Mouse (Mus musculus): Measurements from ENCODE around the gene Vps37b. TPM values are rescaled to one million over a fixed set of nuclear protein-coding genes. Genes with fewer than 3 reads are reported as not detected.

Gene Vps37b
- polyA plus RNA-seq, 1 experiment from 2014 or later = 41.6 TPM

DNA sequence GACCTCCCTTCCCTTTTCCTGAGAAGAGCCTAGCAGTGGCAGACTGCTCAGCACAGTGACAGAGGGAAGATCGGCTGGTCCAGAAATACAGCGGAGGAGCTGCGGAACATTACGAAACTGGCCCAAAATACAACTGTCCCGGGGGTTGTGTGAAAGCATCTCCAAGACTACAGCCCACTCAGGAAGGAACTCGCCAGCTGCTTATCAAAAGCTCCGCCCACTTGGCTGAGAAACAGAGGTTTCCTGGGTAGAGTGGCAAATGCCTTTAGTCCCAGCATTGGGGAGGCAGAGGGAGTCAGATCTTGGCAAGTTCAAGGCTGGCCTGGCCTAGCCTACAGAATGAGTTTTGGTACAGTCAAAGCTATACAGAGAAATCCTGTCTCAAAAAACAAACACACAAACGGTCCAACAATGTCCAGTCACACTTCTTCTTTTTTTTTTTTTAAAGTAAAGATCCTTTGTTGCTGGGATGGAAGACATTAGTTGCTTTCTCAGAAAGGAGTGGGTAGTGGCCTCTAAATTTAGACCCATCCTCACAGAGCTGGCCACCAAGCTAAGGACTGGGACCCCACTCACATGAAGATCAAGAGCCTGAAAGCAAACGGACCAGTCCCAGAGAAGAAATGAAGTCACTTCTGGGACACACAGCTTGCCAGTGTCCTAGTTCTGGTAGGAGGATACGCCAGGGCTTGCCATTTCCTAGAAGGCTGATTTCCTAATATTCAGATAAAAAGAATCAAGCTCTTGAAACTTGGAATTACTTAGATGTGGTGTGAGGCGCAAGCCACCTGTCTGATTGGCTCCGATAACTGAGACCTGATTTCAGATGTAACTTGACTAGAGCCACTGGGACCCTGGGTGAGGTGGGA, 12.5 kb downstream of the Vps37b start:
- no peaks in the 10 kb centered on the region for H3K9me3 ChIP-seq (ENCODE audit: control insufficient read depth, low read length)
- peak overlapping the region; percentile 85 for H3K27ac ChIP-seq (ENCODE audit: low read length)
- peak overlapping the region; percentile 23; the same call in 1 of the 2 replicates for H3K4me2 ChIP-seq (ENCODE audit: low read depth, low read length)
- no peak overlapping the region for H3K9ac ChIP-seq (ENCODE audit: low read length)
- H3K36me3 ChIP-seq (ENCODE audit: control insufficient read depth, insufficient read depth, low read length) = no peaks in the 10 kb centered on the region
- 29% methylated on average over 12 of the region's 12 CpGs for WGBS
- H3K4me3 ChIP-seq (ENCODE audit: low read length) = no peak overlapping the region
- peaks cover 54% of the 10 kb centered on the region for H3K4me1 ChIP-seq (replicated peaks; ENCODE audit: control insufficient read depth, insufficient read depth, low read length)
- peak; percentile 82 for ATAC-seq (ENCODE audit: low read depth)
- no peaks in the 10 kb centered on the region for H3K27me3 ChIP-seq (ENCODE audit: control insufficient read depth, insufficient read depth, low read depth, low read length)

GRCm38 (mm10) chr5:124018651-124019050, 13.4 kb downstream of the Vps37b start:
- WGBS = 75% methylated on average over 9 of the region's 9 CpGs
- H3K27me3 ChIP-seq (ENCODE audit: control insufficient read depth, insufficient read depth, low read depth, low read length) = no peaks in the 10 kb centered on the region
- no peak for ATAC-seq (ENCODE audit: low read depth)
- no peaks in the 10 kb centered on the region for H3K36me3 ChIP-seq (ENCODE audit: control insufficient read depth, insufficient read depth, low read length)
- peak overlapping the region; percentile 85; the same call in 1 of the 2 replicates for H3K27ac ChIP-seq (ENCODE audit: low read length)
- no peak overlapping the region for H3K9ac ChIP-seq (ENCODE audit: low read length)
- no peak overlapping the region for H3K4me3 ChIP-seq (ENCODE audit: low read length)
- peaks cover 63% of the 10 kb centered on the region for H3K4me1 ChIP-seq (replicated peaks; ENCODE audit: control insufficient read depth, insufficient read depth, low read length)
- H3K4me2 ChIP-seq (ENCODE audit: low read depth, low read length) = no peak overlapping the region; the same call in 1 of the 2 replicates
- H3K9me3 ChIP-seq (ENCODE audit: control insufficient read depth, low read length) = no peaks in the 10 kb centered on the region

DNA sequence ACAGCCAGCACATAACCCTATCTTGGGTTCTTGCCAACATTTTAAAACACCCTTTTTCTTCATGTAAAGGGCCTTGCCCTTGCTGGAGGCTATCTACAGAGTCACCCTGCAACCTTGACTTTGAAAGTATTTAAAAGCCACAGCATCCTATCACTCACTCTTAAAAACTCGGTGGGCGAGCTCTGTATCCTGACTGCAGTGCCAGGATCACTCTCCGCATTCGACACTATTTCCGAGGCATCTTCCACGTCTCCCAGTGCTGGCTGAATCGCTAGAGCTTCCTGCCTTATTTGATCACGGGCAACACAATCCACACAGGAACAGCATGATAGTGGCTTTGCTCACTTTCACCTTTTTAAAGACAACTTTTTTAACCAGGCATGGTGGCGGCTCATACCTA, 14.1 kb downstream of the Vps37b start:
- H3K9me3 ChIP-seq (ENCODE audit: control insufficient read depth, low read length) = no peaks in the 10 kb centered on the region
- no peak for ATAC-seq (ENCODE audit: low read depth)
- no peaks in the 10 kb centered on the region for H3K36me3 ChIP-seq (ENCODE audit: control insufficient read depth, insufficient read depth, low read length)
- no peak overlapping the region for H3K9ac ChIP-seq (ENCODE audit: low read length)
- 69% methylated on average over 9 of the region's 9 CpGs for WGBS
- no peak overlapping the region for H3K4me3 ChIP-seq (ENCODE audit: low read length)
- no peak overlapping the region for H3K4me2 ChIP-seq (ENCODE audit: low read depth, low read length)
- H3K27ac ChIP-seq (ENCODE audit: low read length) = no peak overlapping the region
- H3K27me3 ChIP-seq (ENCODE audit: control insufficient read depth, insufficient read depth, low read depth, low read length) = no peaks in the 10 kb centered on the region
- H3K4me1 ChIP-seq (replicated peaks; ENCODE audit: control insufficient read depth, insufficient read depth, low read length) = peaks cover 70% of the 10 kb centered on the region

DNA sequence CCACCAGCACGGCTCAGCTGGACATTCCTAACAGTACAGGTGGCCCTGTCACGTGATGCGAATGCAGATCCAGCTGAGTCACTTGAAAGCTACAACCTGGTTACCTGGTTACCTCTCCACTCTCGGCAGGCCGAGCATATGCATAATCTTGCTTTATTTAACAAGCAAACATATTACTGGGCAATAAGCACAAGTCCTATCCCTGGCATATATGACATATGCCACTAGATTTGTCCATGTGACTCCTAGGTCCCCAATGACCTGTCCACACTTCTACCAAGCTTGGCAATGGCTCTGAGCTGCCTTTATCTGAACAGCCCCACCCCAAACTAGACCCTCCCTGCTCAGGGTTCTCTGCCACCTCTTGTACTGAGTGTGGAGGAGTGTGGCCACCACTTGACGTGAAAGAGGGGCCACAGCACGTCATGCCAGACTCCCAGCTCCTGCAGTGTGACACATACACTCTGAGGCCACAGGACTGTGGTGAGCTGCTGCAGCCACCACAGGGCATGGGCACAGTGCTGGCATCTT, 15.7 kb downstream of the Vps37b start:
- WGBS = 72% methylated on average over 7 of the region's 7 CpGs
- Histone ChIP-seq H3K27ac (ENCODE audit: low read length) (no peak overlapping the region), H3K4me1 (replicated peaks; ENCODE audit: control insufficient read depth, insufficient read depth, low read length) (peaks cover 81% of the 10 kb centered on the region), H3K36me3 (ENCODE audit: control insufficient read depth, insufficient read depth, low read length) (no peaks in the 10 kb centered on the region), H3K9ac (ENCODE audit: low read length) (no peak overlapping the region), H3K27me3 (ENCODE audit: control insufficient read depth, insufficient read depth, low read depth, low read length) (no peaks in the 10 kb centered on the region), H3K9me3 (ENCODE audit: control insufficient read depth, low read length) (no peaks in the 10 kb centered on the region), H3K4me2 (ENCODE audit: low read depth, low read length) (no peak overlapping the region), H3K4me3 (ENCODE audit: low read length) (no peak overlapping the region)
- no peak for ATAC-seq (ENCODE audit: low read depth)

GRCm38 (mm10) chr5:124015727-124016126, 16.3 kb downstream of the Vps37b start:
- H3K4me1 ChIP-seq (replicated peaks; ENCODE audit: control insufficient read depth, insufficient read depth, low read length) = peaks cover 82% of the 10 kb centered on the region
- H3K4me2 ChIP-seq (ENCODE audit: low read depth, low read length) = no peak overlapping the region
- no peak overlapping the region for H3K9ac ChIP-seq (ENCODE audit: low read length)
- no peak overlapping the region for H3K27ac ChIP-seq (ENCODE audit: low read length)
- H3K4me3 ChIP-seq (ENCODE audit: low read length) = no peak overlapping the region
- ATAC-seq (ENCODE audit: low read depth) = no peak
- no peaks in the 10 kb centered on the region for H3K9me3 ChIP-seq (ENCODE audit: control insufficient read depth, low read length)
- no peaks in the 10 kb centered on the region for H3K27me3 ChIP-seq (ENCODE audit: control insufficient read depth, insufficient read depth, low read depth, low read length)
- H3K36me3 ChIP-seq (ENCODE audit: control insufficient read depth, insufficient read depth, low read length) = no peaks in the 10 kb centered on the region
- 83% methylated on average over 2 of the region's 2 CpGs for WGBS

GRCm38 (mm10) chr5:124014791-124015251, 17.2 kb downstream of the Vps37b start:
- H3K4me2 ChIP-seq (ENCODE audit: low read depth, low read length) = peak overlapping the region; percentile 21
- no peaks in the 10 kb centered on the region for H3K27me3 ChIP-seq (ENCODE audit: control insufficient read depth, insufficient read depth, low read depth, low read length)
- no peak for ATAC-seq (ENCODE audit: low read depth)
- 27% methylated on average over 11 of the region's 11 CpGs for WGBS
- H3K9ac ChIP-seq (ENCODE audit: low read length) = peak overlapping the region; percentile 1; the same call in 1 of the 2 replicates
- no peaks in the 10 kb centered on the region for H3K36me3 ChIP-seq (ENCODE audit: control insufficient read depth, insufficient read depth, low read length)
- no peaks in the 10 kb centered on the region for H3K9me3 ChIP-seq (ENCODE audit: control insufficient read depth, low read length)
- peaks cover 82% of the 10 kb centered on the region for H3K4me1 ChIP-seq (replicated peaks; ENCODE audit: control insufficient read depth, insufficient read depth, low read length)
- no peak overlapping the region for H3K4me3 ChIP-seq (ENCODE audit: low read length)
- peak overlapping the region; percentile 58 for H3K27ac ChIP-seq (ENCODE audit: low read length)

DNA sequence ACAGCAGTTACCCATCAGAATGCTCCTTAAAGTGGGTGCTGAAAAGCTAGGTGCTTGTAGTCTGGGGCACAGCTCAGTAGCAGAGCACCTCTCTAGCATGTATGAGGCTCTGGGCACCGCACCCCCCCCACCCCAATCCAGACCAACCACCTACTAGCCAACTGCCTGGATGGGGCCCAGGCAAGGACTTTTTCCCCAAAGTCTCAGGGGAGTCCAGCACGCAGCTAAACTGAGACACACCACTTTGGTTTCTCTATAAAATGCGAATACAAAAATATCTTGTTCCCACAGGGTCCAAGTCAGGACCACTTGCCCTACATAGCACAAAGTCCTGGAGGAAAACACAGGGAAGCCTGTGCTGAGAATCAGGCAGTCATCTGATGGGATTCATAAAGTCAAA, 17.9 kb downstream of the Vps37b start:
- ATAC-seq (ENCODE audit: low read depth) = no peak
- whole genome bisulfite sequencing = 92% methylated on average over 3 of the region's 3 CpGs
- H3K9me3 ChIP-seq (ENCODE audit: control insufficient read depth, low read length) = no peaks in the 10 kb centered on the region
- H3K9ac ChIP-seq (ENCODE audit: low read length) = no peak overlapping the region
- H3K27me3 ChIP-seq (ENCODE audit: control insufficient read depth, insufficient read depth, low read depth, low read length) = no peaks in the 10 kb centered on the region
- H3K4me1 ChIP-seq (replicated peaks; ENCODE audit: control insufficient read depth, insufficient read depth, low read length) = peaks cover 76% of the 10 kb centered on the region
- H3K4me3 ChIP-seq (ENCODE audit: low read length) = no peak overlapping the region
- no peak overlapping the region for H3K4me2 ChIP-seq (ENCODE audit: low read depth, low read length)
- no peaks in the 10 kb centered on the region for H3K36me3 ChIP-seq (ENCODE audit: control insufficient read depth, insufficient read depth, low read length)
- H3K27ac ChIP-seq (ENCODE audit: low read length) = peak overlapping the region; percentile 58

- H3K27ac ChIP-seq (ENCODE audit: low read length) = no peak overlapping the region
These were observed 18.3 kb downstream of the Vps37b start for GRCm38 (mm10) chr5:124013747-124014146.

DNA sequence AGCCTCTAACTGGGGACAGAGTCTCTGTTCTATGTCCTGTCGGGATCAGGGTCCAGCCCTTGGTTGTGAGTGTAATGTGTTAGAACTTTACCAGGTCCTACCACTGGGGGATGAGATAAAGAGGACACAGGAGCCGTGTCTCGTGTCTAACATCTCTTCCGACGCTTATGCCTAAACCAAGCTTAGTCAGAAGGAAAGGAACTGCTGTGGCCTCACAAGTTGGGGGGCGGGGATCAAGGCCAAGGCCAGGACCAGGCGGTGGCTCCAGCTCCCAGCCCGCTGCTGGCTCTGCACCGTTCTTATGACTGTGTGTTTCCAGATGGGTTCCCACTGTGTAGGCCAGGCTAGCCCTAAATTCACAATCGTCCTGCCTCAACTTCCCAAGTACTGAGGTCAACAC, 19.2 kb downstream of the Vps37b start:
- no peak overlapping the region for H3K9ac ChIP-seq (ENCODE audit: low read length)
- H3K4me1 ChIP-seq (replicated peaks; ENCODE audit: control insufficient read depth, insufficient read depth, low read length) = peaks cover 64% of the 10 kb centered on the region
- H3K27ac ChIP-seq (ENCODE audit: low read length) = peak overlapping the region; percentile 96
- H3K36me3 ChIP-seq (ENCODE audit: control insufficient read depth, insufficient read depth, low read length) = peaks cover 12% of the 10 kb centered on the region
- no peaks in the 10 kb centered on the region for H3K9me3 ChIP-seq (ENCODE audit: control insufficient read depth, low read length)
- no peak for ATAC-seq (ENCODE audit: low read depth)
- no peak overlapping the region for H3K4me2 ChIP-seq (ENCODE audit: low read depth, low read length)
- WGBS = 56% methylated on average over 10 of the region's 10 CpGs
- no peak overlapping the region for H3K4me3 ChIP-seq (ENCODE audit: low read length)
- H3K27me3 ChIP-seq (ENCODE audit: control insufficient read depth, insufficient read depth, low read depth, low read length) = no peaks in the 10 kb centered on the region

More at GRCm38 (mm10) chr5:124013747-124014146, 18.3 kb downstream of the Vps37b start:
- Histone ChIP-seq H3K9me3 (ENCODE audit: control insufficient read depth, low read length) (no peaks in the 10 kb centered on the region), H3K36me3 (ENCODE audit: control insufficient read depth, insufficient read depth, low read length) (peaks cover 4% of the 10 kb centered on the region; the same call in 1 of the 2 replicates), H3K4me3 (ENCODE audit: low read length) (no peak overlapping the region), H3K9ac (ENCODE audit: low read length) (no peak overlapping the region), H3K27me3 (ENCODE audit: control insufficient read depth, insufficient read depth, low read depth, low read length) (no peaks in the 10 kb centered on the region), H3K4me1 (replicated peaks; ENCODE audit: control insufficient read depth, insufficient read depth, low read length) (peaks cover 71% of the 10 kb centered on the region), H3K4me2 (ENCODE audit: low read depth, low read length) (no peak overlapping the region)
- no peak for ATAC-seq (ENCODE audit: low read depth)
- WGBS = 80% methylated on average over 16 of the region's 16 CpGs
